Mouse (Mus musculus) forebrain, postnatal 0 days (tissue): ENCODE data around the gene Dock1. TPM values are rescaled to one million over a fixed set of nuclear protein-coding genes. Genes with fewer than 3 reads are reported as not detected.

Experiments used
- ATAC-seq: fragments of 200-750 bp; cut with Nextera tagmentation; 2 replicates; pipeline ENCODE4 v1.8.0; 2017; ENCODE audit warnings: mild to moderate bottlenecking, moderate library complexity
- DNase-seq: peaks from one replicate; pipeline ENCODE4 v3.0.0-alpha.2; 2015
- H3K27ac ChIP-seq: fragments of 300-500 bp; sonication (generic); 2 replicates; pipeline ENCODE4 v1.5.1; 2014; ENCODE audit warnings: low read depth, mild to moderate bottlenecking, antibody characterized with exemption, low read length, moderate library complexity, mixed read lengths
- H3K27me3 ChIP-seq: fragments of 300-500 bp; sonication (generic); 2 replicates; pipeline ENCODE4 v1.6.1; 2014; ENCODE audit warnings: mild to moderate bottlenecking, low read length, mixed read lengths; ENCODE audit not compliant: insufficient read depth
- H3K36me3 ChIP-seq: fragments of 300-500 bp; sonication (generic); 2 replicates; pipeline ENCODE4 v1.6.1; 2014; ENCODE audit warnings: mild to moderate bottlenecking, moderate library complexity; ENCODE audit not compliant: insufficient read depth
- H3K4me1 ChIP-seq: fragments of 300-500 bp; sonication (generic); 2 replicates; pipeline ENCODE4 v1.6.1; 2014; ENCODE audit warnings: antibody characterized with exemption; ENCODE audit not compliant: insufficient read depth
- H3K4me2 ChIP-seq: fragments of 300-500 bp; sonication (generic); 2 replicates; pipeline ENCODE4 v1.6.1; 2014; ENCODE audit warnings: low read depth, mild to moderate bottlenecking, moderate library complexity
- H3K4me3 ChIP-seq: fragments of 300-500 bp; sonication (generic); 2 replicates; pipeline ENCODE4 v1.5.1; 2014; ENCODE audit warnings: low read depth, low read length, mixed read lengths
- H3K9ac ChIP-seq: fragments of 300-500 bp; sonication (generic); 2 replicates; pipeline ENCODE4 v1.6.1; 2014; ENCODE audit warnings: mild to moderate bottlenecking
- H3K9me3 ChIP-seq: fragments of 300-500 bp; sonication (generic); 2 replicates; pipeline ENCODE4 v1.6.1; 2016; ENCODE audit warnings: low read length
- CTCF ChIP-seq: sonication (generic); IDR thresholded peaks from 2 replicates; pipeline ENCODE4 v1.5.1; 2016; ENCODE audit warnings: antibody characterized with exemption, control low read depth, low read depth
- whole genome bisulfite sequencing: fragments of 180-500 bp; shearing (Covaris S2); extraction: QIAGEN DNeasy Blood & Tissue Kit; methylation state at CpG from one replicate; pipeline ENCODE4 v1.1.7; 2014; 5-methylcytosine and 5-hydroxymethylcytosine counted together
- polyA plus RNA-seq: library from polyadenylated mRNA; unstranded; fragments of >200 nt; fragmentation: Nextera tagmentation; extraction: Ambion mirVana; gene quantifications from 2 replicates; pipeline ENCODE4 v1.2.1, GENCODE M21; 2015
- total RNA-seq: library from RNA; depleted of rRNA; stranded (reverse); fragments of >200 nt; gene quantifications from 2 replicates; pipeline ENCODE4 v1.2.3, GENCODE M21; 2014

Gene Dock1
- total and polyA plus RNA-seq, 2 experiments from 2014 or later: 5.5 to 12.6 TPM

DNA sequence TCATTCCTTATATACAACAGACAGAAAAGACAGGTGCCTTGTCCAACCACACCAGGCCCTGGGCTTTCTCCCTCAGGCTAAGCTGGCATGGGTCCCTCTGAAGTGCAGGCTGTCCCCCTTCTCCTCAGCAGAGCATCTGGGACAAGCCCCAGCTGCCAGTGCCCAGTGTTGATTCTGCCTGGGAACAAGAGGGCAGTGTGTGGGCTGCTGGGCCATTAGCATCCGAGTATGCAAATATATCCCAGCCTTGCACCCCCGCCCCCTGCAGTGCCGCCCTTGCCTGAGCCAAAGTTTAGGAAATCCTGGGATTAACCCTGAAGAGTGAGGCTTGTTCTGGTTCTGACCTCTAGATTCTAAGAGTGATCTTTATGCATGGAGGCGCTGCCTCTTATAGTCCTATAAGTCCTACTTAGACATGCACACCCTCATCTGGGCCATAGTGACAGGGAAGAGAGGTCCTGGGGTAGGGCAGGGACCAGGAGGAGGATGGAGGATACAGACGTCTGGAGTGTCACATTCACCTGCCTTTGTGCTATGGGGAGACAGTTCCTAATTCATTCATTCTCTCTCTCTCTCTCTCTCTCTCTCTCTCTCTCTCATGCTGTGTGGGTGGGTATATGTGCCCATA, 38.9 kb downstream of the Dock1 start:
- Histone ChIP-seq H3K4me3 (no peak overlapping the region), H3K9me3 (no peaks in the 10 kb centered on the region), H3K27me3 (no peaks in the 10 kb centered on the region), H3K27ac (no peak overlapping the region), H3K36me3 (no peaks in the 10 kb centered on the region), H3K4me1 (no peaks in the 10 kb centered on the region), H3K4me2 (no peak overlapping the region), H3K9ac (no peak overlapping the region)
- WGBS: 25% methylated on average over 5 of the region's 5 CpGs
- TF ChIP-seq CTCF: no peak
- DNase-seq (peak; percentile 64), ATAC-seq (peak; percentile 98)

DNA sequence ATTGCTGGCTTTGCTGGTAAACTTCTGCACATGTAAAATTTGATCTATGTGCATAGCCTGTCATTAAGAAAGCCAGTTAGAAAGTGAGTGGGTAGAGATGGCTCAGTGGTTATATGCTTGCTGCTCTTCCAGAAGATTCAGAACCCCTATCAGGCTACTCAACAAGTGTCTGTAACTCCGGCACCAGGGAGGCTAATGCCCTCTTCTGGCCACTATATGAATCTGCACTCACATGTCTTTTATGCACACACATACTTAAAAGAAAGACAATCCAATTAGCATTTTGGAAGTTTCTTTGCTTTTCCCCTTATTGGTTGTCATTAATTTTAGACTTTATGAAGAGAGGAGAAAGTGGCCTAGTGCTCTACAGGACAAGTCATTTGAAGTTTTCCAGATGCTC, 41.1 kb downstream of the Dock1 start:
- 94% methylated on average over 1 of the region's 1 CpGs for WGBS
- TF ChIP-seq CTCF: no peak

DNA sequence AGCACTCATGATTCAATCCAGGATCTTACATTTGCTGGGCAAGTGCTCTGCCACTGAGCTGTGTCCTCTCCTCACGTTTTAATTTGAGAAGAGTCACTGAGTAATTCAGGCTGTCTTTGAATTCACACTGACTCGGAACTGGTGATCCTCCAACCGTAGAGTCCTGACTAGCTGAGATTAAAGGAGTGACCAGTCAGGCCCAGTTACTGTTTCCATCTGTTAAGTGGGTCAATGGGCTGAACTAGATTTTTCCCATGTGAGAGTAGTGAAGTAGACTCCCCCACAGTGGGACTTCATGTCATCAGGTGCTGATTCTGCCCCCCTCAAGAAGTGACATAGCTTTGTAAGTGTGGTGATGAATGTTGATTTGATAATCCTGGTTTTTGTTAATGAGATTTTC, 49.0 kb downstream of the Dock1 start:
- 88% methylated on average over 3 of the region's 3 CpGs for WGBS
- TF ChIP-seq CTCF: no peak

More for the DNA sequence above, 41.1 kb downstream of the Dock1 start:
- H3K36me3 ChIP-seq: no peaks in the 10 kb centered on the region
- ATAC-seq (no peak), DNase-seq (no peak)
- H3K4me1 ChIP-seq: no peaks in the 10 kb centered on the region
- H3K4me2 ChIP-seq: no peak overlapping the region
- no peaks in the 10 kb centered on the region for H3K27me3 ChIP-seq
- no peaks in the 10 kb centered on the region for H3K9me3 ChIP-seq
- H3K4me3 ChIP-seq: no peak overlapping the region
- H3K27ac ChIP-seq: no peak overlapping the region
- no peak overlapping the region for H3K9ac ChIP-seq

DNA sequence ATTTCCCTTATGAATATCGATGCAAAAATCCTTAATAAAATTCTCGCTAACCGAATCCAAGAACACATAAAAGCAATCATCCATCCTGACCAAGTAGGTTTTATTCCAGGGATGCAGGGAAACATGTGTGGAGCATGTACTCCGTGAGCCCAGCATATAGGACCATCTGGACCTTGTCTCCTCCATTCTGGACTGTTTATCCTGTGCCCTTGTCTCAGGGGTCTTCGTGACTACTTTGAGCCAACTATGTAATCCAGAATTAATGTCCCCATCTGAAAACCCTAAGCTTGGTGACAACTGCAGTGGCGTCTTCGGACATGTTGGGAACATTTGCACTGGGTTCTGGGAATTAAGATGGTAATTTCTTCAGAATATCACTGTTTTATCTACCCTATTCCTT, 51.9 kb downstream of the Dock1 start:
- Histone ChIP-seq H3K9ac (no peak overlapping the region), H3K36me3 (no peaks in the 10 kb centered on the region), H3K27ac (no peak overlapping the region), H3K9me3 (no peaks in the 10 kb centered on the region), H3K4me3 (no peak overlapping the region), H3K4me1 (peaks cover 18% of the 10 kb centered on the region), H3K4me2 (no peak overlapping the region), H3K27me3 (no peaks in the 10 kb centered on the region)
- WGBS: 96% methylated on average over 7 of the region's 7 CpGs
- no peak for DNase-seq
- no peak for TF ChIP-seq CTCF
- no peak for ATAC-seq

More for the DNA sequence above, 49.0 kb downstream of the Dock1 start:
- no peak for ATAC-seq
- H3K4me1 ChIP-seq: no peaks in the 10 kb centered on the region
- H3K27me3 ChIP-seq: no peaks in the 10 kb centered on the region
- no peak overlapping the region for H3K27ac ChIP-seq
- H3K9me3 ChIP-seq: no peaks in the 10 kb centered on the region
- H3K9ac ChIP-seq: no peak overlapping the region
- no peak overlapping the region for H3K4me3 ChIP-seq
- no peak for DNase-seq
- H3K36me3 ChIP-seq: no peaks in the 10 kb centered on the region
- no peak overlapping the region for H3K4me2 ChIP-seq

DNA sequence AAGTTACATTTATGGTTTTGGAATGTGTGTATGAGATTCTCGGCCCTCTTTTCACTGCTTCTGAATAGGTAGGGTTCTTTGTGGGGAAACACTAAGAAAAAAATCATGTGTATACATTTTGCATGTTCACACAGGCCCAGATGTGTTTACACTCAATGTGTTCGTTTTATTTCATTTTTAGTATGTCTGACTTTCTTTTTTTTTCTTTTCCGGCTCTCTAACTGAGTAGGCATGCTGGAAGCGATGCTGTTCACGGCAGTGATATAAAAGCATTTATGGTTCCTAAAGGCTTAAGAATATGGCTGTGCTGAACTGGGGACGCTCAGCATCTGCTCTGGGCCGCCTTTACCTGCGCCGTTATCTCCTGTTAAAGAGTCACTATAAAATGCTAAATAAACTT, 52.5 kb downstream of the Dock1 start:
- no peak for DNase-seq
- Histone ChIP-seq H3K4me3 (no peak overlapping the region), H3K4me2 (no peak overlapping the region), H3K9ac (no peak overlapping the region), H3K36me3 (no peaks in the 10 kb centered on the region), H3K27ac (no peak overlapping the region), H3K4me1 (peaks cover 18% of the 10 kb centered on the region), H3K9me3 (no peaks in the 10 kb centered on the region), H3K27me3 (no peaks in the 10 kb centered on the region)
- WGBS: 75% methylated on average over 9 of the region's 9 CpGs
- ATAC-seq: no peak
- TF ChIP-seq CTCF: no peak

DNA sequence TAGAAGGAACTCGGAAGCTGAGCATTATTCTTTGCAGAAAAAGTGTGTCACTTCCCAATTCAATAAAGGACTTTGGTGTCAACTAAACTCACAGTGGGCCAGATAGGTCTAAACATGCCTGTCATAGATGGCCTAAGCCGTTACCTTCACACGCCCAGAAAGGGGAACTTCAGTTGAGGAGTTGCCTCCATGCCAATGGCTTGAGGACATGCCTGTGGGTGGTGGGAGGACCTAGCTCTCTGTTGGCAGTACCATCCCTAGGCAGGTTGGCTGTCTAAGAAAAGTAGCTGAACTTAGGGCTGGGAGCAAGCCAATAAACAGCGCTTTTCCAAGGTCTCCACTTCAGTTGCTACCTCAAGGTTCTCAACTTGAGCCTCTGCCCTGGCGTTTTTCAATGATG, 53.1 kb downstream of the Dock1 start:
- Histone ChIP-seq H3K4me1 (peaks cover 18% of the 10 kb centered on the region), H3K27me3 (no peaks in the 10 kb centered on the region), H3K4me2 (no peak overlapping the region), H3K9me3 (no peaks in the 10 kb centered on the region), H3K9ac (no peak overlapping the region), H3K4me3 (no peak overlapping the region), H3K27ac (no peak overlapping the region), H3K36me3 (no peaks in the 10 kb centered on the region)
- WGBS: 84% methylated on average over 5 of the region's 5 CpGs
- ATAC-seq (no peak), DNase-seq (no peak)
- TF ChIP-seq CTCF: no peak

DNA sequence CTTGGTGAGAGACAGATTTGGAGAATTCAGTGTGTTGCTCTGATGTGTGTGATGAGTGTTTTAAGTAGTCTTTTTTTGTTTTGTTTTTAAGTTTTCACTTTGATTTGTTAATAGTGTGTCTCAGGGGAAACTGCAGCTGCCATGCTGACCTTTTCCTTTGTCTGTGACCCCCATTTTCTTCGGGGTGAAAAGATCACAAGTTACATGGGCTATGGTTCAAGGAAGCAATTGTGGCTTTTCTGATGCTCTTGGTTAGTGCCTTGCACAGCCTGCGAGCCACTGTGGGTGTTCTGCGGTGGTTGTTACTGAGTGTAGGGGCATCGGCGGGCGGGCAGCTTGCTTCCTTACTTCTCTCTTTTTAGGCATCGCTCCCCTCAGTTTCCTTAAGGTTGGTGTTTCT, 54.4 kb downstream of the Dock1 start:
- H3K4me3 ChIP-seq: no peak overlapping the region
- no peaks in the 10 kb centered on the region for H3K27me3 ChIP-seq
- H3K36me3 ChIP-seq: no peaks in the 10 kb centered on the region
- peaks cover 18% of the 10 kb centered on the region for H3K4me1 ChIP-seq
- DNase-seq: no peak
- 34% methylated on average over 7 of the region's 7 CpGs for WGBS
- no peak overlapping the region for H3K9ac ChIP-seq
- TF ChIP-seq CTCF: no peak
- H3K4me2 ChIP-seq: peak overlapping the region; percentile 30
- no peaks in the 10 kb centered on the region for H3K9me3 ChIP-seq
- peak overlapping the region; percentile 50; the same call in 1 of the 2 replicates for H3K27ac ChIP-seq
- peak; percentile 23; the same call in 1 of the 2 replicates for ATAC-seq
